Mouse (Mus musculus): ENCODE data around the gene Rab39b.

The Rab39b gene

GRCm38 (mm10) chrX:75577582-75578324, at the start of gene Rab39b:
Rab39b (minus strand) TSS chrX:75578231.
- no peak for DNase-seq

- DNase-seq, result no peak
Measured at GRCm38 (mm10) chrX:75578539-75578938, 508 bp upstream of the Rab39b start.

Data from thymus, postnatal 36 days (tissue).